Mouse (Mus musculus) intestine, embryonic 14.5 days (tissue): ENCODE results near the gene Tshz3. TPM values are rescaled to one million over a fixed set of nuclear protein-coding genes. Genes with fewer than 3 reads are reported as not detected.
A peak's percentile ranks its signal among the peaks of the same experiment; 100 is the strongest.

ENCODE experiments used
- ATAC-seq: fragments of 200-750 bp; cut with Nextera tagmentation; replicated peaks from 2 replicates; pipeline ENCODE4 v1.8.0; 2017; ENCODE audit warnings: low read depth, moderate number of reproducible peaks, moderate TSS enrichment, moderate library complexity; ENCODE audit not compliant: low FRiP score, low TSS enrichment
- DNase-seq: peaks from one replicate; pipeline ENCODE4 v3.0.0-alpha.2; 2018; ENCODE audit warnings: low spot score
- H3K27ac ChIP-seq: fragments of 300-500 bp; sonication (generic); 2 replicates; pipeline ENCODE4 v1.5.1; 2014; ENCODE audit warnings: low read depth, mild to moderate bottlenecking, control low read depth
- H3K27me3 ChIP-seq: fragments of 300-500 bp; sonication (generic); replicated peaks from 2 replicates; pipeline ENCODE4 v1.6.1; 2014; ENCODE audit warnings: low read length, control low read depth; ENCODE audit not compliant: control insufficient read depth, insufficient read depth
- H3K36me3 ChIP-seq: fragments of 300-500 bp; sonication (generic); 2 replicates; pipeline ENCODE4 v1.6.1; 2014; ENCODE audit warnings: low read length, control low read depth; ENCODE audit not compliant: control insufficient read depth, insufficient read depth
- H3K4me1 ChIP-seq: fragments of 300-500 bp; sonication (generic); replicated peaks from 2 replicates; pipeline ENCODE4 v1.6.1; 2014; ENCODE audit warnings: low read length, control low read depth, mixed read lengths; ENCODE audit not compliant: control insufficient read depth, insufficient read depth
- H3K4me2 ChIP-seq: fragments of 300-500 bp; sonication (generic); 2 replicates; pipeline ENCODE4 v1.6.1; 2014; ENCODE audit warnings: low read length
- H3K4me3 ChIP-seq: fragments of 300-500 bp; sonication (generic); 2 replicates; pipeline ENCODE4 v1.5.1; 2014; ENCODE audit warnings: low read depth, low read length, control low read depth, mixed read lengths
- H3K9ac ChIP-seq: fragments of 300-500 bp; sonication (generic); 2 replicates; pipeline ENCODE4 v1.6.1; 2014; ENCODE audit warnings: mild to moderate bottlenecking, low read length
- H3K9me3 ChIP-seq: fragments of 300-500 bp; sonication (generic); 2 replicates; pipeline ENCODE4 v1.6.1; 2016; ENCODE audit warnings: low read length, control low read depth; ENCODE audit not compliant: control insufficient read depth
- WGBS: fragments of 180-500 bp; shearing (Covaris S2); extraction: QIAGEN DNeasy Blood & Tissue Kit; methylation state at CpG from one replicate; pipeline ENCODE4 v1.1.7; 2014; 5-methylcytosine and 5-hydroxymethylcytosine counted together
- polyA plus RNA-seq: library from polyadenylated mRNA; unstranded; fragments of >200 nt; fragmentation: Nextera tagmentation; extraction: Ambion mirVana; gene quantifications from 2 replicates; pipeline ENCODE4 v1.2.1, GENCODE M21; 2014

Tshz3 gene
- polyA plus RNA-seq = 23.9 and 25.1 TPM in 2 replicates

DNA sequence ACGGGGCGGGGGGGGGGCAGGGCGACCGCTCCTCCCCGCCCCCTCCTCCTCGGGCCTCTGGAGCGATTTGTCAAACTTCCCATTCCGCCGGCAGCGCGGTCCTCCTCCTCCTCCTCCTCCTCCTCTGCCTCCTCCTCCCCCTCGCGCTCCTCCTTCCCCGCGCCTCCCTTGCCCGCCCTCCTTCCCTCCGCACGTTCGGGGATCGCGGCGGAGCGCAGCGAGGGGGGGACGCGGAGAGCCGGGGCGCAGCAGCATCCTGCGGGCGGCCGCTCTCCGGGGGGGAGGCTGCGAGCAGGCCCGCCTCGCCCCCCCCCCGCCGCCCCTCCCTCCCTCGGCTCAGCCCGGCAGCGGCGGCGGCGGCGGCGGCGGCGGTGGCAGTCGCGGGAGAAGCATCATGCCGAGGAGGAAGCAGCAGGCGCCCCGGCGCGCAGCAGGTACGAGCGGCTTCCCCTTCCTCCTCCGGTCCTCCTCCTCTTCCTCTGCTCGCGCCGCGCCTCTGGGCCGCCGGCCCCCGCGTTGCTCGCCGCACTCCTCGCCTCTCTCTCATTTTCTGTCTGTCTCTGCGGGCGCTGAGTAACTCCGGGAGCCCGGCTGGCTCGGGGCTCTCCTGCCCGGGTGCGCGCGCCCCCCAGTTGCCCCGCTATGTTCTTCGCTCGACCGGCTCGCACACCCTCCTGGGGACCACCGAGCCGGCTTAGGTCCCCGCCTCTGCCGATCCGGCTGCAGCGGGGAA, at the start of gene Tshz3:
TSS of gene Tshz3 (plus strand) at position 263 of the 733 bp plus-strand sequence.
- WGBS = 0% methylated on average over 27 of the region's 88 CpGs

DNA sequence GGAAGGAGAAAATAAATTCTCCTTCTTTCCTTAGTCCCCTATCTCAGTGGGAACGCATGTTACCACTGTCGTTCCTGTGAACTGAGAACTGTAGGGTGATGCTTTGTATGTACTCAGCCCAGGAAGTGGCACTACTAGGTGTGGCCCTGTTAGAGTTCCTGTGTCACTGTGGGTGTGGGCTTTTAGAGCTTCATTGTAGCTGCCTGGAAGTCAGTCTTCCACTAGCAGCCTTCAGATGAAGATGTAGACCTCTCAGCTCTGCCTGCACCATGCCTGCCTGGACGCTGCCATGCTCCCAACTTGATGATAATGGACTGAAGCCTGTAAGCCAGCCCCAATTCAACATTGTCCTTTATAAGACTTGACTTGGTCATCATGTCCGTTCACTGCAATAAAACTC, 42.0 kb upstream of the Tshz3 start:
- ATAC-seq (no peak), DNase-seq (no peak)
- Histone ChIP-seq H3K9ac (no peak overlapping the region), H3K27ac (no peak overlapping the region), H3K36me3 (no peaks in the 10 kb centered on the region), H3K4me3 (no peak overlapping the region), H3K27me3 (no peaks in the 10 kb centered on the region), H3K4me2 (no peak overlapping the region), H3K9me3 (no peaks in the 10 kb centered on the region), H3K4me1 (no peaks in the 10 kb centered on the region)
- 90% methylated on average over 4 of the region's 4 CpGs for WGBS

More for the DNA sequence above, at the start of gene Tshz3:
- ATAC-seq (peak; percentile 62), DNase-seq (no peak)
- peak within 1 kb of the TSS; percentile 76 for H3K9ac ChIP-seq
- H3K4me3 ChIP-seq = peak within 1 kb of the TSS; percentile 72
- H3K36me3 ChIP-seq = 0 out of 2 replicates have a peak, but pooled peaks cover 7% of the 10 kb centered on the region
- H3K27me3 ChIP-seq = peaks cover 20% of the 10 kb centered on the region
- H3K4me1 ChIP-seq = peaks cover 35% of the 10 kb centered on the region; the same call in 1 of the 2 replicates
- H3K9me3 ChIP-seq = no peaks in the 10 kb centered on the region
- H3K27ac ChIP-seq = peak within 1 kb of the TSS; percentile 90
- H3K4me2 ChIP-seq = peak within 1 kb of the TSS; percentile 94

DNA sequence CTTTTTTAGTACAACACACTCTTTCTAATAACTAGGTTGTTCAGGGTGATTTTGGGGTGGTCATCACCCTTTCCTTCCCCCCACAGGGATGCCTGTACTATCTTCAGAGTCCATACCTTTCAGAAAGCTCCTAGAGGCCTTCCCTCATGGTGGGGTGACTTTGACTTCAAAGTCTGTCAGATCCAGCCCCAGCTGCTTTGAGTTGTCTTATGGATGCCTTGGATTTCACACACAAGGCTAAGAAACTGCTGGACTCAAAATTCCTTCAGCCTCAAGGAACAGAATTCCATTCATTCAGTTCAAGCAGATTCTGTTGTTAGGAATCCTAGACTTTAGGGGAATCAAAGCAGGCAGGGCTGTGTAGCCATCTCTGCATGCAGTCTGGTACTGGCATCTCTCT, 41.5 kb upstream of the Tshz3 start:
- Histone ChIP-seq H3K4me1 (no peaks in the 10 kb centered on the region), H3K4me2 (no peak overlapping the region), H3K27me3 (no peaks in the 10 kb centered on the region), H3K36me3 (no peaks in the 10 kb centered on the region), H3K4me3 (no peak overlapping the region), H3K9ac (no peak overlapping the region), H3K27ac (no peak overlapping the region), H3K9me3 (no peaks in the 10 kb centered on the region)
- no peak for DNase-seq
- no peak for ATAC-seq

DNA sequence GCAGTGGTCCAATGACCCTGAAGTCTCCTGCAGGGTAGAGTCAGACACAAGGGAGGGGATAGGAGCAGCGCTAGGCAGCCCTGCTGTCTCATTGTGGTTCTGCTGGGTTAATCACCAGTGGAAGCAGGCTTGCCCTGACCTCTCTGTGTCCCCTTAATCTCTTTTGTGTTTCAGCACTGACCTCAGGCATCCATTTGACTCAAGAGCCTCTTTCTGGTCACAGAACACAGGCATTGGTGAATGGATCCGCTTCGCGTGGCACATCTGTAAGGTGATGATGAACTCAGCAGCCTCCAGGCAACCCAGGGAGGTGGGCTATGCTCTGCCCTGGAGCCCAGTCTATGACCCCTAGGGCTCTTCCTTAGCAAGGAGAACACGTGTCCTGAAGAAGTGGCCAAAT, 39.6 kb upstream of the Tshz3 start:
- Histone ChIP-seq H3K4me1 (no peaks in the 10 kb centered on the region), H3K4me2 (no peak overlapping the region), H3K27me3 (no peaks in the 10 kb centered on the region), H3K27ac (no peak overlapping the region), H3K4me3 (no peak overlapping the region), H3K9ac (no peak overlapping the region), H3K9me3 (no peaks in the 10 kb centered on the region), H3K36me3 (no peaks in the 10 kb centered on the region)
- DNase-seq = no peak
- ATAC-seq = no peak
- WGBS = 68% methylated on average over 5 of the region's 5 CpGs

DNA sequence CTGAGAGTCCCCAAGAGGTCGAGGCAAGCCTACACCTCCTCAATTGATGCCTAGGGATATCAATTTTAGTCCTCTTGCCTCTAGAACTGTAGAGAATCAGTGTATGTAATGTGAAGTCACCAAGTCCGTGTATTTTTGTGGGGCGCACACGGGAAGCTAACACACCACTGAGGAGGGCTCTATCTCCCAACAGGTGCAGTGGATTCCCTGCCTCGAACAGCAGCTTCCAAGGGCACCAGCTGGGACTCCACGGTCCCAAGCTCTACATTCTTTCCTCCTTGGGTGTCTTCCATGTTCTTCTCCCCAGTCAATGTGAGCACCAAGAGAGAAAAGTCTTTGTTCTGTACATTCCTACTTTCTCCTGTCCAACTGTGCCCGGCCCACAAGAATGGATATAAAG, 38.7 kb upstream of the Tshz3 start:
- ATAC-seq (no peak), DNase-seq (no peak)
- no peak overlapping the region for H3K9ac ChIP-seq
- H3K36me3 ChIP-seq = no peaks in the 10 kb centered on the region
- WGBS = 90% methylated on average over 7 of the region's 7 CpGs
- no peaks in the 10 kb centered on the region for H3K4me1 ChIP-seq
- no peak overlapping the region for H3K4me3 ChIP-seq
- no peak overlapping the region for H3K4me2 ChIP-seq
- no peaks in the 10 kb centered on the region for H3K9me3 ChIP-seq
- H3K27me3 ChIP-seq = no peaks in the 10 kb centered on the region
- no peak overlapping the region for H3K27ac ChIP-seq

DNA sequence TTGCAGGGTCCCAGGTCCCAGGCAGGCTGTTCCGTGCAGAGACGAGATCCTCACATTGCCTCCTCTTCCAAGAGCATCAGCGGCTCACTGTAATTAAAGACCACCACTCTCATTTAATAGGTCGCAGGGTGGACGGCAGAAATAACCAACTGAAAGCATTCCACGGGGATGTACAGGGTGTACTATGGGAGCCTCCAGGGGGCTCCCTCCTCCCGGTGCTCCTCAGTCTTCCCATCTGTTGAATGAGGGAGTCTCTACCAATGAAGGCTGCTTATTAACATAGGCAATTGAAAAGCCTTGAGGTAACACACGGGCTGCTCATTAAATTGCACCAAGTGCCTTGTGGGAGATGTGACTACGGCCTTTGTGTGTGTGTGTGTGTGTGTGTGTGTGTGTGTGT, 37.3 kb upstream of the Tshz3 start:
- H3K27ac ChIP-seq = no peak overlapping the region
- no peaks in the 10 kb centered on the region for H3K36me3 ChIP-seq
- H3K9me3 ChIP-seq = no peaks in the 10 kb centered on the region
- ATAC-seq (no peak), DNase-seq (no peak)
- no peak overlapping the region for H3K9ac ChIP-seq
- no peak overlapping the region for H3K4me3 ChIP-seq
- H3K4me2 ChIP-seq = no peak overlapping the region
- 75% methylated on average over 9 of the region's 9 CpGs for WGBS
- H3K4me1 ChIP-seq = no peaks in the 10 kb centered on the region
- H3K27me3 ChIP-seq = no peaks in the 10 kb centered on the region

DNA sequence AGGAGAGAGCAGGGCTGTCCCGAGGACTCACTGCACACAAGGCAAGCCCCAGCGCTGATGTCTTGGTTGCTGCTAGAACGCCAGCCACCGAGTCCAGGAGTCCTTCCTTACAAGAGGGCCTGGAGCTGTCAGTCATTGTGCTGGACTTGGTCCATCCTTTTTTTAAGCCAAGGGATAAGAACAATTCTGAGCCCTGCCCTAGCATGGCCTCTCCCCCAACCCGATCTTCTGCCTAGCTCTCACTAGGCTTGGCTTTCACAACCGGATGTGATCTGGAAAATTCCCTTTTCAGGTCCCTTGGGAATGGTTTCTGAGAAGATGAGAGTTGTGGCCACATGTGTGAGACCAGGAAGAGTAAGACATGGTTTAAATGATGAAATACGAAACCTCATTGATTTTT, 34.5 kb upstream of the Tshz3 start:
- Histone ChIP-seq H3K9me3 (no peaks in the 10 kb centered on the region), H3K4me2 (no peak overlapping the region), H3K4me3 (no peak overlapping the region), H3K36me3 (no peaks in the 10 kb centered on the region), H3K27me3 (no peaks in the 10 kb centered on the region), H3K9ac (no peak overlapping the region), H3K27ac (no peak overlapping the region), H3K4me1 (no peaks in the 10 kb centered on the region)
- DNase-seq (no peak), ATAC-seq (no peak)
- 92% methylated on average over 7 of the region's 7 CpGs for WGBS

DNA sequence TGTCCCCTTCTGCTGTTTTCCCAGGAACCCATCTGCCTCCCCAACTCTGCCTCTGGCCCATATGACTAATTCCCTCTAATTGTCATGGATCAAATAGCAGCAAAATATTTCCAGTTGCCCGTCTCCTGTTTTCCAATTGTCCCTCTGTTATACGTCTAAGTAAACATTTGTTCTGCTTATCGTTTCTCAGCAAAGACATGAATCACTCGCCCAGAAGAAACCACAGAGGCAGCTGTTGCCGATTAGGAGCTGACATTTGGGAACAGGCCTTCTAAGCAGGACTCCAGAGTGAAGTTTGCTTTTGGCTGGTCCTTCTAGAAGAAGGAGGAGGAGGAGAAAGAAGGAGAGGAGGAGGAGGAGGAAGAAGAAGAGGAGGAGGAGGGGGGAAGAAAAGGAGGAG, 30.2 kb upstream of the Tshz3 start:
- Histone ChIP-seq H3K9ac (no peak overlapping the region), H3K36me3 (no peaks in the 10 kb centered on the region), H3K4me2 (no peak overlapping the region), H3K27me3 (no peaks in the 10 kb centered on the region), H3K4me3 (no peak overlapping the region), H3K9me3 (0 out of 2 replicates have a peak, but pooled peaks cover 3% of the 10 kb centered on the region), H3K4me1 (no peaks in the 10 kb centered on the region), H3K27ac (no peak overlapping the region)
- WGBS = 14% methylated on average over 5 of the region's 5 CpGs
- ATAC-seq (no peak), DNase-seq (no peak)

DNA sequence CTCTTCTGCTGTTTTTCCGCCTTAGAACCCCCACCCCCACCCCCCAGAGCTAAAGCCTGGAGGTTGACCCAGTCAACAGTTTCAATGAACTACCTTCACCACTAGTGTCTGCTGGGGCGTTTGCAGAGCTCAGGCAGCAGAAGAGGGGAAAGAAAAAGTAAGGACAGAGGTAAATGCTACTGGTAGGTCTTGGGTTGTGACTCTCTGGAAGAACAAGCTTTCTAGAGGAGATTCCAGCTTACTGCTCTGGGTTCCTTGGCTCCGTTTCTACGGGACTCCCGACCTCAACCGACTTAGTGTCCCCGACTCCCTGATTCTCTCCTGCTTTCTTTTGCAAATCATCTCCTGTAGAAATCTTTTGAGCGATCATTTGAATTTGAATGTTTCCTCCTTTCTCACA, 19.9 kb upstream of the Tshz3 start:
- Histone ChIP-seq H3K4me1 (peaks cover 5% of the 10 kb centered on the region), H3K4me3 (no peak overlapping the region), H3K27me3 (0 out of 2 replicates have a peak, but pooled peaks cover 20% of the 10 kb centered on the region), H3K9ac (no peak overlapping the region), H3K4me2 (no peak overlapping the region), H3K9me3 (no peaks in the 10 kb centered on the region), H3K36me3 (no peaks in the 10 kb centered on the region), H3K27ac (no peak overlapping the region)
- ATAC-seq = no peak
- 35% methylated on average over 8 of the region's 8 CpGs for WGBS
- no peak for DNase-seq
